Comparison of ENCODE assay signal across 8 mouse cellular contexts in genomic region chr6:31717531-31717930, GRCm38 (mm10).
DNase-seq lines count a peak whose midpoint lies in the region; ATAC-seq and TF ChIP-seq lines count a peak whose summit lies in the region.
"Had no signal": no experiment of that assay in that cellular context is flagged by ENCODE, and none has a peak within 500 bp of the region (broad histone marks: within the 10 kb centered on the region; RNA-seq: fewer than 3 reads in every experiment).

No protein-coding gene starts in this region.

- TF ChIP-seq CTCF in brain, embryonic 14.5 days (IDR thresholded peaks at IDR 0.05; ENCODE audit: borderline replicate concordance, extremely low read depth, insufficient read depth, insufficient read length), result no peak
- TF ChIP-seq CTCF in layer of hippocampus, adult 2 months (conservative IDR thresholded peaks at IDR 0.05), result no peak

- H3K4me2 ChIP-seq in hindbrain, embryonic 11.5 days (replicated peaks; ENCODE audit: low read depth, low read length), result no peak overlapping the region

- H3K27ac ChIP-seq in hindbrain, embryonic 11.5 days (ENCODE audit: low read depth, low read length), result no peak overlapping the region
- no peak overlapping the region for H3K27ac ChIP-seq in layer of hippocampus, adult 2 months
- H3K27ac ChIP-seq: macrophage had no signal

- no peaks in the 10 kb centered on the region for H3K27me3 ChIP-seq in hindbrain, embryonic 11.5 days (ENCODE audit: control insufficient read depth, insufficient read depth, low read length)

- no peak for ATAC-seq in hindbrain, embryonic 11.5 days (ENCODE audit: low FRiP score)

- peak; percentile 26 for DNase-seq in urinary bladder, postnatal 25 days (ENCODE audit: low spot score)
- no peak for DNase-seq in urinary bladder, postnatal 10 days (ENCODE audit: low spot score)
- peak; percentile 75 for DNase-seq in brain, embryonic 14.5 days (ENCODE audit: low read depth)
- DNase-seq in hindbrain, embryonic 11.5 days (ENCODE audit: low spot score), result peak; percentile 66
- DNase-seq in lung, postnatal 14 days, result peak; percentile 34
- DNase-seq in testis, postnatal 14 days (ENCODE audit: low spot score), result peak; percentile 20
- no peak for DNase-seq in layer of hippocampus, adult 2 months (ENCODE audit: low spot score in 2 of 2)

- H3K9ac ChIP-seq in hindbrain, embryonic 11.5 days (ENCODE audit: low read depth, low read length), result no peak overlapping the region

- WGBS in hindbrain, embryonic 11.5 days, result 27% methylated on average over 12 of the region's 12 CpGs

- 0 out of 2 replicates have a peak, but pooled peaks cover 3% of the 10 kb centered on the region for H3K4me1 ChIP-seq in hindbrain, embryonic 11.5 days (replicated peaks; ENCODE audit: control insufficient read depth, insufficient read depth, low read length)

- TF ChIP-seq POLR2A in brain, embryonic 14.5 days (IDR thresholded peaks at IDR 0.05; ENCODE audit: borderline replicate concordance, extremely low read depth, insufficient read depth, insufficient read length, poor library complexity, severe bottlenecking), result no peak

- H3K4me3 ChIP-seq in hindbrain, embryonic 11.5 days (ENCODE audit: low read depth, low read length), result no peak overlapping the region
- H3K4me3 ChIP-seq in layer of hippocampus, adult 2 months, result no peak overlapping the region

- no peaks in the 10 kb centered on the region for H3K9me3 ChIP-seq in hindbrain, embryonic 11.5 days (ENCODE audit: control insufficient read depth, low read length)

- H3K36me3 ChIP-seq in hindbrain, embryonic 11.5 days (ENCODE audit: control insufficient read depth, insufficient read depth, low read length), result no peaks in the 10 kb centered on the region

Comparison
In these comparisons a context has a peak if more than half of its experiments do, and no peak if none do; other contexts are left out.
1. DNase-seq: peak in urinary bladder, postnatal 25 days (single experiment), brain, embryonic 14.5 days (single experiment), hindbrain, embryonic 11.5 days (single experiment), lung, postnatal 14 days (single experiment) and testis, postnatal 14 days (single experiment); none in urinary bladder, postnatal 10 days (single experiment) and layer of hippocampus, adult 2 months (0 of 2).